Comparison of ENCODE assay signal across 9 mouse cellular contexts in the genomic region with DNA sequence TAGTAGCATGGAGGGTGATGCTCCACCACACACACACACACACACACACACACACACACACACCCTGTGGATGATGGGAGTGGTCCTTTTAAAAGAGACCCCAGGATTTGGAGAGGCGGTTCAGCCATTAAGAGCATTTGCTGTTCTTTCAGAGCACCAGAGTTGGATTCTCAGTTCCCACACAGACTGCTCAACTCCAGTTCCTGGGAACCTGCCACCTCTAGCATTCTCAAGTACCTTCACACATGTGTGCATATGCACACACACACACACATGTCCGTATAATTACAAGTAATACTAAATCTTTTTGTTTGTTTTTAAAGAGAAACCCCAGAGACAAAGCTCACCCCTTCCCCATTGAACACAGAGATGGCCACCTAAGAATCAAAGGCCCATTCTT. TPM values are rescaled to one million over a fixed set of nuclear protein-coding genes. Genes with fewer than 3 reads are reported as not detected.
A peak's percentile ranks its signal among the peaks of the same experiment; 100 is the strongest.
DNase-seq lines count a peak whose midpoint lies in the region; ATAC-seq and TF ChIP-seq lines count a peak whose summit lies in the region.
"Had no signal": no experiment of that assay in that cellular context is flagged by ENCODE, and none has a peak within 500 bp of the region (broad histone marks: within the 10 kb centered on the region; RNA-seq: fewer than 3 reads in every experiment).

No protein-coding gene starts in this region.

- peaks cover 10% of the 10 kb centered on the region for H3K36me3 ChIP-seq in stomach, embryonic 14.5 days (ENCODE audit: control insufficient read depth, insufficient read depth, low read length)
- H3K36me3 ChIP-seq in stomach, postnatal 0 days (ENCODE audit: control insufficient read depth, insufficient read depth, low read length), result peaks cover 4% of the 10 kb centered on the region; the same call in 1 of the 2 replicates
- peaks cover 21% of the 10 kb centered on the region for H3K36me3 ChIP-seq in liver, embryonic 13.5 days

- peak overlapping the region; percentile 98; the same call in 1 of the 2 replicates for H3K27ac ChIP-seq in stomach, embryonic 14.5 days (ENCODE audit: low read length)
- H3K27ac ChIP-seq in stomach, postnatal 0 days (replicated peaks), result no peak overlapping the region
- H3K27ac ChIP-seq in liver, embryonic 13.5 days, result peak overlapping the region; percentile 89

- H3K4me1 ChIP-seq in stomach, embryonic 14.5 days (ENCODE audit: control insufficient read depth, insufficient read depth, low read length), result peaks cover 28% of the 10 kb centered on the region
- peaks cover 2% of the 10 kb centered on the region; the same call in 1 of the 2 replicates for H3K4me1 ChIP-seq in stomach, postnatal 0 days (replicated peaks; ENCODE audit: control insufficient read depth, insufficient read depth)
- peaks cover 85% of the 10 kb centered on the region for H3K4me1 ChIP-seq in liver, embryonic 13.5 days (replicated peaks)

- no peak overlapping the region for H3K9ac ChIP-seq in stomach, embryonic 14.5 days (replicated peaks; ENCODE audit: low read depth, low read length)
- no peak overlapping the region for H3K9ac ChIP-seq in stomach, postnatal 0 days (ENCODE audit: low read length)
- H3K9ac ChIP-seq in liver, embryonic 13.5 days, result peak overlapping the region; percentile 74

- no peaks in the 10 kb centered on the region for H3K27me3 ChIP-seq in stomach, embryonic 14.5 days (ENCODE audit: control insufficient read depth, insufficient read depth, low read length)
- no peaks in the 10 kb centered on the region for H3K27me3 ChIP-seq in stomach, postnatal 0 days (ENCODE audit: control insufficient read depth, insufficient read depth, low read length)
- H3K27me3 ChIP-seq in liver, embryonic 13.5 days, result no peaks in the 10 kb centered on the region

- DNase-seq in cerebellum, adult 9-10 months, result peak; percentile 65
- DNase-seq in cerebellum, adult 11 months, result no peak
- no peak for DNase-seq in stomach, postnatal 0 days (ENCODE audit: low spot score)
- DNase-seq in liver, embryonic 13.5 days, result no peak
- no peak for DNase-seq in left cerebral cortex, postnatal 4 days
- DNase-seq in left cerebral cortex, postnatal 10 days (ENCODE audit: extremely low spot score in 1 of 2, low spot score in 2 of 2), result no peak
- DNase-seq: gastrocnemius, postnatal 14 days had no signal

- H3K9me3 ChIP-seq in stomach, embryonic 14.5 days (ENCODE audit: control insufficient read depth, low read depth, low read length), result no peaks in the 10 kb centered on the region
- no peaks in the 10 kb centered on the region for H3K9me3 ChIP-seq in stomach, postnatal 0 days (ENCODE audit: control insufficient read depth, low read length)
- H3K9me3 ChIP-seq in liver, embryonic 13.5 days (replicated peaks), result no peaks in the 10 kb centered on the region

- TF ChIP-seq EP300 in stomach, postnatal 0 days (optimal IDR thresholded peaks at IDR 0.05), result no peak

- no peak for ATAC-seq in stomach, embryonic 14.5 days (ENCODE audit: insufficient number of reproducible peaks, insufficient read depth, low FRiP score, low read depth)
- no peak for ATAC-seq in stomach, postnatal 0 days (ENCODE audit: low FRiP score, low TSS enrichment)
- ATAC-seq in liver, embryonic 13.5 days (ENCODE audit: low read depth), result no peak
- no peak for ATAC-seq in erythroid progenitor cell, adult 5-6 weeks (replicated peaks; ENCODE audit: low FRiP score, poor library complexity, severe bottlenecking)

- 74% methylated on average over 2 of the region's 2 CpGs for WGBS in stomach, embryonic 14.5 days
- WGBS in stomach, postnatal 0 days, result 89% methylated on average over 2 of the region's 2 CpGs
- 77% methylated on average over 2 of the region's 2 CpGs for WGBS in liver, embryonic 13.5 days (ENCODE audit: insufficient replicate concordance)

- no peak overlapping the region for H3K4me2 ChIP-seq in stomach, embryonic 14.5 days (replicated peaks; ENCODE audit: low read depth, low read length)
- H3K4me2 ChIP-seq in stomach, postnatal 0 days (replicated peaks; ENCODE audit: low read depth), result no peak overlapping the region
- H3K4me2 ChIP-seq in liver, embryonic 13.5 days, result peak overlapping the region; percentile 83

- intact Hi-C loops in left cerebral cortex, postnatal 4 days (cut with DNase I), result no loop called here
- intact Hi-C loops in left cerebral cortex, postnatal 10 days (cut with DNase I), result no loop called here

- no peak for TF ChIP-seq CTCF in stomach, postnatal 0 days (IDR thresholded peaks at IDR 0.05; ENCODE audit: low read depth)

- H3K4me3 ChIP-seq in stomach, embryonic 14.5 days (ENCODE audit: low read depth, low read length), result no peak overlapping the region
- no peak overlapping the region for H3K4me3 ChIP-seq in stomach, postnatal 0 days (ENCODE audit: low read depth, low read length)
- H3K4me3 ChIP-seq in liver, embryonic 13.5 days (replicated peaks), result no peak overlapping the region

RNA-seq across cellular contexts. Expression of gene Scd2, which starts 1.4 kb away (rescaled TPM):
- polyA plus RNA-seq in stomach, embryonic 14.5 days (2014; fragmentation: Nextera tagmentation; extraction: Ambion mirVana), result 237 and 282 TPM in 2 replicates
- 29.5 and 34.0 TPM in 2 replicates for polyA plus RNA-seq in stomach, postnatal 0 days (2015; fragmentation: Nextera tagmentation; extraction: Ambion mirVana)
- 73.7 and 106 TPM in 2 replicates for polyA plus RNA-seq in liver, embryonic 13.5 days (2015; fragmentation: Nextera tagmentation; extraction: Ambion mirVana)
- 100 to 1,000 TPM; 554 to 565 TPM for total RNA-seq in left cerebral cortex, postnatal 4 days (2021)
- total RNA-seq in left cerebral cortex, postnatal 10 days (2021), result 100 to 1,000 TPM; 603 to 619 TPM
- 13.7 and 18.9 TPM in 2 replicates for total RNA-seq in erythroid progenitor cell, adult 5-6 weeks (2015; ENCODE audit: low replicate concordance)
- 9.4 and 13.2 TPM in 2 replicates for total RNA-seq in erythroid progenitor cell, adult 5-6 weeks (2017; ENCODE audit: low replicate concordance)

RNA-seq across cellular contexts. Expression of gene Scd4, which starts 40.8 kb away (rescaled TPM):
- polyA plus RNA-seq in stomach, embryonic 14.5 days (2014; fragmentation: Nextera tagmentation; extraction: Ambion mirVana), result 0.10 and 0.25 TPM in 2 replicates
- 0.08 TPM in 1 of 2 replicates, not detected in the other for polyA plus RNA-seq in stomach, postnatal 0 days (2015; fragmentation: Nextera tagmentation; extraction: Ambion mirVana)
- 0.05 TPM in 1 of 2 replicates, not detected in the other for polyA plus RNA-seq in liver, embryonic 13.5 days (2015; fragmentation: Nextera tagmentation; extraction: Ambion mirVana)
- total RNA-seq in left cerebral cortex, postnatal 4 days (2021), result 1 to 10 TPM; 1.7 to 2.3 TPM
- 1 to 10 TPM; 1.5 to 2.4 TPM for total RNA-seq in left cerebral cortex, postnatal 10 days (2021)
- not detected in 2 replicates for total RNA-seq in erythroid progenitor cell, adult 5-6 weeks (2015; ENCODE audit: low replicate concordance)
- total RNA-seq in erythroid progenitor cell, adult 5-6 weeks (2017; ENCODE audit: low replicate concordance), result 2.1 TPM in 1 of 2 replicates, not detected in the other

Comparison
In these comparisons a context has a peak if more than half of its experiments do, and no peak if none do; other contexts are left out.
1. RNA of gene Scd2, which starts 1.4 kb away (total RNA-seq): 603 to 619 TPM in left cerebral cortex, postnatal 10 days and 554 to 565 TPM in left cerebral cortex, postnatal 4 days; 9.4 to 18.9 TPM in erythroid progenitor cell, adult 5-6 weeks; every median in the first group is over 10 times any median in the second.